Mouse (Mus musculus) MEL (cell line): Measurements from ENCODE around the gene Fyb.

ENCODE experiments used
- CTCF ChIP-seq, 3 experiments: IDR thresholded peaks in 2 of 3; conservative IDR thresholded peaks in 1 of 3; 2 replicates each; pipeline ENCODE4 v1.5.1; 2011 to 2012; ENCODE audit warnings: low read length in 3 of 3, low read depth in 2 of 3, mild to moderate bottlenecking in 2 of 3, improper control_type of control experiment in 1 of 3, inconsistent platforms in 1 of 3, mixed read lengths in 1 of 3, moderate library complexity in 1 of 3; ENCODE audit not compliant: control insufficient read depth in 1 of 3, insufficient read depth in 1 of 3, poor library complexity in 1 of 3, severe bottlenecking in 1 of 3
- E2F4 ChIP-seq: IDR thresholded peaks from 2 replicates; pipeline ENCODE4 v1.6.1; 2011; ENCODE audit warnings: low read depth, low read length, improper control_type of control experiment, borderline replicate concordance
- EP300 ChIP-seq, 2 experiments: IDR thresholded peaks; 2 replicates each; pipeline ENCODE4 v1.6.1; 2011; ENCODE audit warnings: improper control_type of control experiment in 2 of 2, low read length in 2 of 2, low read depth in 1 of 2, mild to moderate bottlenecking in 1 of 2
- KAT2A ChIP-seq: conservative IDR thresholded peaks from 2 replicates; pipeline ENCODE4 v1.6.1; 2012; ENCODE audit warnings: low read depth, low read length, improper control_type of control experiment, inconsistent platforms
- NELFE ChIP-seq: IDR thresholded peaks from 2 replicates; pipeline ENCODE4 v1.6.1; 2011; ENCODE audit warnings: low read depth, low read length, improper control_type of control experiment
- RAD21 ChIP-seq: IDR thresholded peaks from 2 replicates; pipeline ENCODE4 v1.6.1; 2011; ENCODE audit warnings: mild to moderate bottlenecking, low read depth, low read length, improper control_type of control experiment
- UBTF ChIP-seq: IDR thresholded peaks from 2 replicates; pipeline ENCODE4 v1.6.1; 2012; ENCODE audit warnings: low read depth, mild to moderate bottlenecking, inconsistent platforms, low read length, improper control_type of control experiment, moderate library complexity, borderline replicate concordance; ENCODE audit not compliant: insufficient read depth
- USF2 ChIP-seq, 2 experiments: IDR thresholded peaks; 2 replicates each; pipeline ENCODE4 v1.6.1; 2011 to 2012; ENCODE audit warnings: improper control_type of control experiment in 2 of 2, low read length in 2 of 2, borderline replicate concordance in 1 of 2, inconsistent platforms in 1 of 2, low read depth in 1 of 2, mild to moderate bottlenecking in 1 of 2; ENCODE audit not compliant: insufficient read depth in 1 of 2

DNA sequence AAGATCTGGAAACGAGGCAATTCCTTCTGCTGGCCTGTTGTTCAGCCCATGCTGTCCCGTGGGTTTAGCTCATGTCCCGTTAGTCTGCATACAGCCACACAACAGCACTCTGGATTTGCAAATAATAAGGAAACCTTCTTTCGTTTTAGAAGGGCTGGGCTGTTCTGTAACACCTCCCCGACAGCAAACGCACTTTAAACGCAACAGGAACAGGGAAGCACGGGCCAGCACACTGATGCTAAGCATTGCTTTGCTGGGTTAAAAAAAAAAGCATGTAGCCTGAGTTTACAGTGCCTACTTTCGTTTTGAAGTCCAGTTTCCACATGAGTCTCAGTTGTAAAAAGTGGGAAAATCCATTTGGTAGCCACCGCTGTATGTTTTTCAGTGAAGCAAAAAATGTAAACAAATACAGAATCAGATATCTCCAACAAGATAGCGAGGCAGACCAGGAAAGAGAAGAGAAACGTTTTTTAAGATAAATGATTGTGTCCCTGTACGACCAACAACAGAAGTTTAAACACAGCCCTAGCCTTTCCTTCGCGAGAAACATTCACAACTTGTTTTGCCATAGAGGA, 56.6 kb downstream of the Fyb start:
- peak in 1 of 2 experiments; percentile 11; a peak in 2 of 4 replicates for TF ChIP-seq EP300 (IDR thresholded peaks at IDR 0.05; ENCODE audit: low read depth in 1 of 2, low read length in 2 of 2)
- no peak for TF ChIP-seq KAT2A
- TF ChIP-seq NELFE, result peak; percentile 41
- no peak for TF ChIP-seq USF2 (IDR thresholded peaks at IDR 0.05; ENCODE audit: borderline replicate concordance in 1 of 2, insufficient read depth in 1 of 2, low read depth in 1 of 2, low read length in 2 of 2)
- no peak for TF ChIP-seq CTCF (IDR thresholded peaks at IDR 0.05 in 2 of 3, conservative IDR thresholded peaks at IDR 0.05 in 1 of 3; ENCODE audit: control insufficient read depth in 1 of 3, insufficient read depth in 1 of 3, low read depth in 2 of 3, low read length in 3 of 3, poor library complexity in 1 of 3, severe bottlenecking in 1 of 3)
- no peak for TF ChIP-seq E2F4
- no peak for TF ChIP-seq UBTF
- TF ChIP-seq RAD21, result no peak
